Mouse (Mus musculus): ENCODE data around the gene Atp6v1e2. TPM values are rescaled to one million over a fixed set of nuclear protein-coding genes. Genes with fewer than 3 reads are reported as not detected.

The Atp6v1e2 gene
- polyA plus RNA-seq, 1 experiment from 2014 or later: not detected

DNA sequence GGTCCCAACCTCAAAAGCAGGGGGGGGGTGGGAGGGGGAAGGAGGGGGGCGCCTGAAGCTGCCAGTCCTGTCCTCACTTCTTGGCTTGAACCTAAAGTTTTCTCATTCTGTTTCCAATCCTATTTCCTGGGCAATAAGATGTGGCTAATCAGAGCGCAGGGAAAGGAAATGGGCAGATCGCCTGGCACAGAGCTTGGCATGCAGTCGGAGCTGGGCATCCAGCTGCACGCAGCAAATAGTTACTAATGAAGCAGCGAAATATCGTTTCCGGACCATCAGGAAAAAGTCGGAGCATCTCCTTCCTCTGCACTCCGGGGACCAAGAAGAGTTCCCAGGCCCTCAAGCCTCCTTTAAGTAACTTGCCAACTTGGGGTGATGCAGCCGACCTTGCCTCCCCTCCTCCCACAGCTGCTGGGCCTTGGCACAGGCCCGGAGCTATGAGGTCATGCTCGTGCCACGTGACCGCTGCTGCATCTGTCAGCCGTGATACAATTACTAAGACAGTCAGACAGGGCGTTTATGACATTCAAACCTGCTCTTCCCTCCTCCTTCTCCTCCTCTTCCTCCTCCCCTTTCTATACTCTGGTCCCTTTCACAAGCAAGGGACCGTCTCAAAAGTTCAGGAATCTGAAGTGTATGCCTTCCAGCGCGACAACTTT, 10.1 kb downstream of the Atp6v1e2 start:
- H3K27ac ChIP-seq (replicated peaks): peak overlapping the region; percentile 81
- peaks cover 26% of the 10 kb centered on the region for H3K4me1 ChIP-seq
- no peaks in the 10 kb centered on the region for H3K9me3 ChIP-seq (replicated peaks)
- H3K9ac ChIP-seq (replicated peaks): peak overlapping the region; percentile 51
- 2% methylated on average over 20 of the region's 20 CpGs for WGBS
- peak overlapping the region; percentile 67 for H3K4me2 ChIP-seq
- no peaks in the 10 kb centered on the region for H3K36me3 ChIP-seq
- peak; percentile 85 for ATAC-seq (ENCODE audit: low FRiP score)
- peak overlapping the region; percentile 41 for H3K4me3 ChIP-seq (replicated peaks)
- H3K27me3 ChIP-seq (replicated peaks): no peaks in the 10 kb centered on the region

GRCm38 (mm10) chr17:86937064-86937463, 10.6 kb downstream of the Atp6v1e2 start:
- H3K4me3 ChIP-seq (replicated peaks): peak overlapping the region; percentile 41; the same call in 1 of the 2 replicates
- whole genome bisulfite sequencing: 63% methylated on average over 2 of the region's 2 CpGs
- no peaks in the 10 kb centered on the region for H3K36me3 ChIP-seq
- H3K9me3 ChIP-seq (replicated peaks): no peaks in the 10 kb centered on the region
- H3K27ac ChIP-seq (replicated peaks): peak overlapping the region; percentile 81
- no peak overlapping the region for H3K9ac ChIP-seq (replicated peaks)
- peaks cover 30% of the 10 kb centered on the region for H3K4me1 ChIP-seq
- no peak for ATAC-seq (ENCODE audit: low FRiP score)
- no peaks in the 10 kb centered on the region for H3K27me3 ChIP-seq (replicated peaks)
- H3K4me2 ChIP-seq: peak overlapping the region; percentile 67

- Histone ChIP-seq H3K4me2 (peak overlapping the region; percentile 25), H3K9ac (replicated peaks) (no peak overlapping the region), H3K36me3 (no peaks in the 10 kb centered on the region), H3K4me1 (peaks cover 30% of the 10 kb centered on the region), H3K9me3 (replicated peaks) (no peaks in the 10 kb centered on the region), H3K27ac (replicated peaks) (peak overlapping the region; percentile 41), H3K27me3 (replicated peaks) (no peaks in the 10 kb centered on the region), H3K4me3 (replicated peaks) (no peak overlapping the region)
- ATAC-seq (ENCODE audit: low FRiP score): peak; percentile 61
- WGBS: 16% methylated on average over 5 of the region's 5 CpGs
Observed at GRCm38 (mm10) chr17:86932896-86933295, 14.8 kb downstream of the Atp6v1e2 start.

DNA sequence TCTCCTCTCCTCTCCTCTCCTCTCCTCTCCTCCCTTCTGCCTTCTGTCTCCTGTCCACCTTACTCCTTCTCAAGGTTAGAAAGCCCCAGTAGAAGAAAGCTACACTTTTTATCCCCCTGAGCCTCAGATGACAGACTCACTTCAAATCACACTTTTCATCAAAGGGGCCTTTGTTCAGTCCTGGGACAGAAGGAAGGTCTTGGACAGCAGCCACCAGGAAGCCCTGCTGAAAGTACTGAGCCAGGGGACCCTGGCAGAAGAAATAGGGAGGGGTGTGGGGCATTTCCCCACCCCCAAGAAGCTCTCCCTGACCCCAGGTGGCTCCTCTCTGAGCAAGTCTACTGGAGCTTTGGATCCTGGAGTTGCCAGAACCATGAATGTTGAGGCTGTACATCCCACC, 17.7 kb downstream of the Atp6v1e2 start:
- Histone ChIP-seq H3K4me1 (peaks cover 18% of the 10 kb centered on the region), H3K4me3 (replicated peaks) (no peak overlapping the region), H3K27ac (replicated peaks) (no peak overlapping the region), H3K9ac (replicated peaks) (no peak overlapping the region), H3K9me3 (replicated peaks) (no peaks in the 10 kb centered on the region; the same call in 1 of the 2 replicates), H3K4me2 (no peak overlapping the region), H3K27me3 (replicated peaks) (no peaks in the 10 kb centered on the region), H3K36me3 (no peaks in the 10 kb centered on the region)
- ATAC-seq (ENCODE audit: low FRiP score): no peak

DNA sequence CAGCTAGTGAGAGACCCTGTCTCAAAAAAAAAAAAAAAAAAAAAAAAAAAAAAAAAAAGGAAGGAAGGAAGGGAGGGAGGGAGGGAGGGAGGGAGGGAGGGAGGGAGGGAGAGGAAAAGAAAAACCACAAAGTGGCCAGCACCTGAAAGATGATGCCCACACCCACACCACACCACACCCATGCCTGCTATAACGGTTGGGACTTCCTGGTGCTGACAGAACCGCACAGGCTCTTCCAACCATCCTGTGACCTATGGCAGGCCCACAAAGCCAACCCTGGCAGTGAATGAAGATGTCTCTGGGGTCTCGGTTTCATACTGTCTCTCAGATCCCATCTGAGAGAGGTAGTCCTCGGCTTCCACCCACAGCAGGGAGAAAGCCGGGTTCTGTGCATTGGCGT, 18.3 kb downstream of the Atp6v1e2 start:
- no peaks in the 10 kb centered on the region for H3K36me3 ChIP-seq
- 92% methylated on average over 6 of the region's 6 CpGs for WGBS
- H3K4me1 ChIP-seq: peaks cover 18% of the 10 kb centered on the region
- H3K4me2 ChIP-seq: no peak overlapping the region
- H3K9ac ChIP-seq (replicated peaks): no peak overlapping the region
- no peaks in the 10 kb centered on the region; the same call in 1 of the 2 replicates for H3K9me3 ChIP-seq (replicated peaks)
- H3K27ac ChIP-seq (replicated peaks): no peak overlapping the region
- ATAC-seq (ENCODE audit: low FRiP score): no peak
- no peak overlapping the region for H3K4me3 ChIP-seq (replicated peaks)
- no peaks in the 10 kb centered on the region for H3K27me3 ChIP-seq (replicated peaks)

GRCm38 (mm10) chr17:86926836-86927235, 20.9 kb downstream of the Atp6v1e2 start:
- Histone ChIP-seq H3K27me3 (replicated peaks) (no peaks in the 10 kb centered on the region), H3K9me3 (replicated peaks) (no peaks in the 10 kb centered on the region; the same call in 1 of the 2 replicates), H3K27ac (replicated peaks) (no peak overlapping the region), H3K4me3 (replicated peaks) (no peak overlapping the region), H3K9ac (replicated peaks) (no peak overlapping the region), H3K4me2 (no peak overlapping the region), H3K36me3 (no peaks in the 10 kb centered on the region), H3K4me1 (peaks cover 4% of the 10 kb centered on the region; the same call in 1 of the 2 replicates)
- ATAC-seq (ENCODE audit: low FRiP score): no peak
- 86% methylated on average over 3 of the region's 3 CpGs for WGBS

DNA sequence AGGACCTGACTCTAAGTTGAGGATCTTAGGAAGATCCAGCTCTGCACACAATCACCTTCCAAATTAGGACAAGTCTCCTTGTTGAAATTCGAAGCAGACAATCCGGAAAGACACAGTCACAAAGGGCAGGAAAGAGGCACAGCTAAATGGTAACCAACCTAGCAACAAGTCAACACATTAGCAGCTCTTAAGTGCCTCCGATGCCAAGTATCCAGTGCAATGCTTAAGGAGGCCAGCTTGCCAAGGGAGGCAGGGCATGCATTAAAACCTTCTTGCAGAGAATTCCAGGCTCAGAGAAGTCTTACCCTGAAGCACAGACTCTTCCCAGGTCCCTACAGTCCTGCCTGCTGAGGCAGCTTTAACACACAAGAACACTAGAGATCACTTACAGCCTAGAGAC, 23.0 kb downstream of the Atp6v1e2 start:
- Histone ChIP-seq H3K4me3 (replicated peaks) (no peak overlapping the region), H3K36me3 (no peaks in the 10 kb centered on the region), H3K9me3 (replicated peaks) (no peaks in the 10 kb centered on the region; the same call in 1 of the 2 replicates), H3K9ac (replicated peaks) (no peak overlapping the region), H3K4me2 (no peak overlapping the region), H3K4me1 (no peaks in the 10 kb centered on the region), H3K27ac (replicated peaks) (peak overlapping the region; percentile 60), H3K27me3 (replicated peaks) (no peaks in the 10 kb centered on the region)
- ATAC-seq (ENCODE audit: low FRiP score): peak; percentile 78
- 72% methylated on average over 3 of the region's 3 CpGs for WGBS

GRCm38 (mm10) chr17:86919729-86920128, 28.0 kb downstream of the Atp6v1e2 start:
- no peak overlapping the region for H3K4me2 ChIP-seq
- 76% methylated on average over 11 of the region's 11 CpGs for WGBS

GRCm38 (mm10) chr17:86918786-86919185, 28.9 kb downstream of the Atp6v1e2 start:
- no peaks in the 10 kb centered on the region for H3K27me3 ChIP-seq (replicated peaks)
- H3K9ac ChIP-seq (replicated peaks): no peak overlapping the region
- no peaks in the 10 kb centered on the region for H3K4me1 ChIP-seq
- no peaks in the 10 kb centered on the region for H3K36me3 ChIP-seq
- no peak overlapping the region for H3K4me3 ChIP-seq (replicated peaks)
- ATAC-seq (ENCODE audit: low FRiP score): no peak
- no peak overlapping the region for H3K4me2 ChIP-seq
- H3K9me3 ChIP-seq (replicated peaks): no peaks in the 10 kb centered on the region
- WGBS: 77% methylated on average over 6 of the region's 6 CpGs
- H3K27ac ChIP-seq (replicated peaks): no peak overlapping the region

More at GRCm38 (mm10) chr17:86919729-86920128, 28.0 kb downstream of the Atp6v1e2 start:
- Histone ChIP-seq H3K4me3 (replicated peaks) (no peak overlapping the region), H3K27ac (replicated peaks) (no peak overlapping the region), H3K4me1 (no peaks in the 10 kb centered on the region), H3K36me3 (no peaks in the 10 kb centered on the region), H3K9me3 (replicated peaks) (no peaks in the 10 kb centered on the region), H3K9ac (replicated peaks) (no peak overlapping the region), H3K27me3 (replicated peaks) (no peaks in the 10 kb centered on the region)
- no peak for ATAC-seq (ENCODE audit: low FRiP score)

DNA sequence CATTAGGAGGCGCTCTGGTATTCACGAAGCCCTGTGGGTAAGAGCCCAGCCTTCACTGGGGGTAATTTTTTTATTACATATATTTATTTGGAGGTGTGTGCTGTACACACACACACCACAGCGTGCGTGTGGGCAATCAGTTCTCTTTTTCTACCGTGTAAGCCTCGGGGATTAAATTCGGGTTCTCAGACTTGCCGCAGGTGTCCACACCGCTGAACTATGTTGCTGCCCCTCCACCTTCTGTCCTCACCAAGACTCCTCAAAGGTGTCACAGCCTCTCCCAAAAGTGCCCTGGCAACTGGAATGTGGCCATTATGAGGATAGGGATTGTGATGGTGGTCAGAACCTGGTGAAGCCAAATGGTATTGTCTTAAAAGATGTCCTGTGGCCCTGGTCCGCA, 30.6 kb downstream of the Atp6v1e2 start, which contains the start of gene Tmem247:
TSS of gene Tmem247 (plus strand) at position 301 of the 400 bp plus-strand sequence.
- 89% methylated on average over 10 of the region's 10 CpGs for WGBS
- H3K4me2 ChIP-seq: no peak within 1 kb of the TSS
- no peak for ATAC-seq (ENCODE audit: low FRiP score)
- no peak within 1 kb of the TSS for H3K4me3 ChIP-seq (replicated peaks)
- H3K27ac ChIP-seq (replicated peaks): no peak within 1 kb of the TSS
- no peaks in the 10 kb centered on the region for H3K9me3 ChIP-seq (replicated peaks)
- H3K27me3 ChIP-seq (replicated peaks): no peaks in the 10 kb centered on the region
- no peaks in the 10 kb centered on the region for H3K36me3 ChIP-seq
- no peaks in the 10 kb centered on the region for H3K4me1 ChIP-seq
- H3K9ac ChIP-seq (replicated peaks): no peak within 1 kb of the TSS

GRCm38 (mm10) chr17:86915540-86915939, 32.2 kb downstream of the Atp6v1e2 start:
- Histone ChIP-seq H3K27ac (replicated peaks) (no peak overlapping the region), H3K9me3 (replicated peaks) (no peaks in the 10 kb centered on the region), H3K27me3 (replicated peaks) (no peaks in the 10 kb centered on the region), H3K9ac (replicated peaks) (no peak overlapping the region), H3K4me1 (no peaks in the 10 kb centered on the region), H3K4me3 (replicated peaks) (no peak overlapping the region), H3K4me2 (no peak overlapping the region), H3K36me3 (no peaks in the 10 kb centered on the region)
- WGBS: 84% methylated on average over 4 of the region's 4 CpGs
- ATAC-seq (ENCODE audit: low FRiP score): no peak

DNA sequence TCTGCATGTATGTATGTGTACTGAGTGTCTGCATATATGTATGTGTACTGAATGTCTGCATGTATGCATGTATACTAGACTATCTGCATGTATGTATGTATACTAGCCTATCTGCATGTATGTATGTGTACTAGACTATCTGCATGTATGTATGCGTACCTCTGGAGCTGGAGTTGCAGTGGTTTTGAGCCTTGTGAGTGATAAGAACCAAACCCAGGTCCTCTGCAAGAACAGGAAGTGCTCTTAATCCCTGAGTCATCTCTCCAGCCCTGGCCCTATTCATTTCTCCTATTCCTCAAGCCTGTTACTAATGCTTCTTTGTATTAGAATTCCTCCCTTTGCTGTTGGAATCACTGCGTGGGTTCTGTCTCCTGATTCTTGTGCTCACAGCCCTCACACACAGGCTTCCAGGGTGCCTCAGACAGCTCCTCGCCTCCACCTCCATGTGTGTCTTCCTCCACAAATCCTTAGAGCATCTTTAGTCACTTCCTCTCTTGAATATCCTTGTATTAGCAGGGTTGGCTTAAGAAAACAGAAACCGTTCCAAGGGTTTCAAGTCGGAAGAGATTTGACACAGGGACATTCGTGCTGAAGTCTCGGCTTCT, 34.6 kb downstream of the Atp6v1e2 start:
- WGBS: 87% methylated on average over 7 of the region's 7 CpGs
- no peaks in the 10 kb centered on the region for H3K36me3 ChIP-seq
- H3K9ac ChIP-seq (replicated peaks): no peak overlapping the region
- no peak overlapping the region for H3K4me3 ChIP-seq (replicated peaks)
- no peaks in the 10 kb centered on the region for H3K27me3 ChIP-seq (replicated peaks)
- no peak for ATAC-seq (ENCODE audit: low FRiP score)
- H3K4me1 ChIP-seq: no peaks in the 10 kb centered on the region
- no peaks in the 10 kb centered on the region for H3K9me3 ChIP-seq (replicated peaks)
- H3K4me2 ChIP-seq: no peak overlapping the region
- no peak overlapping the region for H3K27ac ChIP-seq (replicated peaks)

Measured in neural tube, embryonic 15.5 days (tissue).